Mouse (Mus musculus) G1E (cell line): ENCODE measurements around the gene Lrpap1. TPM values are rescaled to one million over a fixed set of nuclear protein-coding genes. Genes with fewer than 3 reads are reported as not detected.

ENCODE experiments used
- ATAC-seq: 2 replicates; pipeline ENCODE4 v1.8.0; 2016; ENCODE audit warnings: mild to moderate bottlenecking; ENCODE audit not compliant: insufficient number of reproducible peaks, poor library complexity, low FRiP score, severe bottlenecking; ENCODE audit errors: extremely low read depth
- DNase-seq: peaks from one replicate; pipeline ENCODE4 v3.0.0; 2012; ENCODE audit warnings: low spot score
- H3K27me3 ChIP-seq: 2 replicates; pipeline ENCODE4 v1.6.1; 2012; ENCODE audit warnings: mild to moderate bottlenecking, low read length, inconsistent platforms; ENCODE audit not compliant: insufficient read depth
- H3K36me3 ChIP-seq: replicated peaks from 2 replicates; pipeline ENCODE3; 2012; ENCODE audit warnings: mild to moderate bottlenecking, inconsistent platforms
- H3K4me1 ChIP-seq: 2 replicates; pipeline ENCODE4 v1.6.1; 2012; ENCODE audit warnings: low read depth, low read length, inconsistent platforms, mixed read lengths; ENCODE audit not compliant: insufficient read depth
- H3K4me3 ChIP-seq: 2 replicates; pipeline ENCODE4 v1.5.1; 2012; ENCODE audit warnings: low read depth, mild to moderate bottlenecking, inconsistent platforms, low read length, moderate library complexity, mixed read lengths
- H3K9me3 ChIP-seq: replicated peaks from 2 replicates; pipeline ENCODE4 v1.6.1; 2012; ENCODE audit warnings: inconsistent platforms
- CTCF ChIP-seq: IDR thresholded peaks from 2 replicates; pipeline ENCODE4 v1.5.1; 2012; ENCODE audit warnings: low read depth, low read length, inconsistent platforms, mixed read lengths
- GATA1 ChIP-seq: IDR thresholded peaks from 2 replicates; pipeline ENCODE4 v1.6.1; 2012; ENCODE audit warnings: borderline replicate concordance, low read length, inconsistent platforms, mixed read lengths
- GATA2 ChIP-seq: IDR thresholded peaks from 2 replicates; pipeline ENCODE4 v1.6.1; 2012; ENCODE audit warnings: low read depth, low read length, inconsistent platforms, borderline replicate concordance
- POLR2AphosphoS5 ChIP-seq: IDR thresholded peaks from 2 replicates; pipeline ENCODE4 v1.6.1; 2012; ENCODE audit warnings: low read depth, low read length, inconsistent platforms; ENCODE audit not compliant: insufficient replicate concordance
- TAL1 ChIP-seq: conservative IDR thresholded peaks from 2 replicates; pipeline ENCODE4 v1.6.1; 2012; ENCODE audit warnings: low read depth, low read length, inconsistent platforms, mixed read lengths
- polyA plus RNA-seq: library from polyadenylated mRNA; stranded (reverse); fragments of >175 nt; gene quantifications from 2 replicates; pipeline ENCODE4 v1.2.3, GENCODE M21; 2012
- total RNA-seq, 2 experiments: library from RNA; stranded (forward) in 1 of 2; stranded (reverse) in 1 of 2; fragments of 200-1000 nt in 1 of 2; fragments of >200 nt in 1 of 2; fragmentation: Nextera tagmentation in 1 of 2; gene quantifications; 2 replicates each; pipeline ENCODE4 v1.2.3; 2014 to 2017

Lrpap1 gene
- 12.4 and 17.5 TPM in 2 replicates for total RNA-seq (2014; fragmentation: Nextera tagmentation)
- 42.5 and 44.5 TPM in 2 replicates for total RNA-seq (2017)
- polyA plus RNA-seq: 10.5 and 20.8 TPM in 2 replicates

- Histone ChIP-seq H3K4me3 (peak within 1 kb of the TSS; percentile 80), H3K4me1 (peaks cover 21% of the 10 kb centered on the region), H3K9me3 (no peaks in the 10 kb centered on the region), H3K27me3 (peaks cover 22% of the 10 kb centered on the region), H3K36me3 (peaks cover 40% of the 10 kb centered on the region)
- ATAC-seq (peak; percentile 86), DNase-seq (peak; percentile 79)
- no peak for TF ChIP-seq POLR2AphosphoS5
- no peak for TF ChIP-seq GATA1
- TF ChIP-seq GATA2: no peak
- no peak for TF ChIP-seq TAL1
- no peak for TF ChIP-seq CTCF
These were observed at the start of gene Lrpap1 for GRCm38 (mm10) chr5:35104960-35105921. Gene Lrpap1, minus strand, starts transcription at chr5:35105766.

DNA sequence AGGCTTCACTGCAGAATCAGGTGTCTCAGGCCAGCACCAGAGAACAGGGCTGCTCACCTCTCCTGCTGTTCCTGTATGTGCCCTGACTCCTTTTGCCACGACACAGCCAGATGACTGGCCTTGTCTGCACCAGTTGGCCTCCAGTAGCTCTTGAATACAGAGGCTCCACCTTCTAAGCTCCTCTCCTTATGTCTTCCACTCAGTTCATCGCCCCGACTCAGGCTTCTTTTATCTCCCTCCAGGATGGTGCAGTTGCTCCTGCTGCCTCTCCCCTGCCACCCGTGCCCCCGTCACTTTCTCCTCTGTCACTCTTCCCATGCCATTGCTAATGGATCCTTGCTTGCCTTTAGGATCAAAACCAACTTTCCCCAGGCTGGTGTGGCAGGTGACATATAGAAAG lies 44.4 kb upstream of the Lrpap1 start:
- Histone ChIP-seq H3K27me3 (peaks cover 12% of the 10 kb centered on the region; the same call in 1 of the 2 replicates), H3K4me1 (no peaks in the 10 kb centered on the region), H3K9me3 (peaks cover 2% of the 10 kb centered on the region; the same call in 1 of the 2 replicates), H3K4me3 (no peak overlapping the region), H3K36me3 (no peaks in the 10 kb centered on the region)
- ATAC-seq (no peak), DNase-seq (no peak)
- TF ChIP-seq GATA1: no peak
- no peak for TF ChIP-seq GATA2
- no peak for TF ChIP-seq CTCF
- TF ChIP-seq TAL1: no peak
- no peak for TF ChIP-seq POLR2AphosphoS5

DNA sequence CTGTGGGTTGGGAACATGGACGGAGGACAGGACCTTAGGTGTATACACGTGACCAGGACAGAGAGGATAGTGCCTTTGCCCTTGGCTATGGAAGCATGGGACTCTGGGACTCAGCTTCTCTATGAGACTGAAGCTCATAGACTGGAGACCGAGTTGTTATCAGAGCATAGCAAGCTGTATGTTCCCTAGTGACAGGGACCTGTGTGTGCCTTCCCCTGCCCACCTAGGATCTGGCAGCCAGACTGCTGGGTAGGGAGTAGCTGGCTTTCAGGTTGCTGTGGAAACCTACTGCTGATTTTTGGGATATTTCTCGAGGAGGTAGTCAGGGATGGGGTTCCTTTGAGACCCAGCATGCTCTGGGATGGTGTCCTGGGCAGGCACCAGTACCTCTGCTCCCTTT lies 44.0 kb upstream of the Lrpap1 start:
- ATAC-seq: no peak
- Histone ChIP-seq H3K36me3 (no peaks in the 10 kb centered on the region), H3K27me3 (peaks cover 11% of the 10 kb centered on the region; the same call in 1 of the 2 replicates), H3K4me3 (no peak overlapping the region), H3K9me3 (peaks cover 2% of the 10 kb centered on the region; the same call in 1 of the 2 replicates), H3K4me1 (no peaks in the 10 kb centered on the region)
- no peak for DNase-seq
- TF ChIP-seq POLR2AphosphoS5 (no peak), CTCF (no peak), GATA2 (no peak), TAL1 (no peak), GATA1 (no peak)

- H3K4me1 ChIP-seq: no peaks in the 10 kb centered on the region
- no peaks in the 10 kb centered on the region for H3K36me3 ChIP-seq
- no peak for ATAC-seq
- peaks cover 2% of the 10 kb centered on the region; the same call in 1 of the 2 replicates for H3K9me3 ChIP-seq
- DNase-seq: no peak
- TF ChIP-seq CTCF (no peak), POLR2AphosphoS5 (no peak)
- H3K27me3 ChIP-seq: peaks cover 11% of the 10 kb centered on the region; the same call in 1 of the 2 replicates
- H3K4me3 ChIP-seq: no peak overlapping the region
These were observed 42.6 kb upstream of the Lrpap1 start for GRCm38 (mm10) chr5:35147963-35148767.

DNA sequence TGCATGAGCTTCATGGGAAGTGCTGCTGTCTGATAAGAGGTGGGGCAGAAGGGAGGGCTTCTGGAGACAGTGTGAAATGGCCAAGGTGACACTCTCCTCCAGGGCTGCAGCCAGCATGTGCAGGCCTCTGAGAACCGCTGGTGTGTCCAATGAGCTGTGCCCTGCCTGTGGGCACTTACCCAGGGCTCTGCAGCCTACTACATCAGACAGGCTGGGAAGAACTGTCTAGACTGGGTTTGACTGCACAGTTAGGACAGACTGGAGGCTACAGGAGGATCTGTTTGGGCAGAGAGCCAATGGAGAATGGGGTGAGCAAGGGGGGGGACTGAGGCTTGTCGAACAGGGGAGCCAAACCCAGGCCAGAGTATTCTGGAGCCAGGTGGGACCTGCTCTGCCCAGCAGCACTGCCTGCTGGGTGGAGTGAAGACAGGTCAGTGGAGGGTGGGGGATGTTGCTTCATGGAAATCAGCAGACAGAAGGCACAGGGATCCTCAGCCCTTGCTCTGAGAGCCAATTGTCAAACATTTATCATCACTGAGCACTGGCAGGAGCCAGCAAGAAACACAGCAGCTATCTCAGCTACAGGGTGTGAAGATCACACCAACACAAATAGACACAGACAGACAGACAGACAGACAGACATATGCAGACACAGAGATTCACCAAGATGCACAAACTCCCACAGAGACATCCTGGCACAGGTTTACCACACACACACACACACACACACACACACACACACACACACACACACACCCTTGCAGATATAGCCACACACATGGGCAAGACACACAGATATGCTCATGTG lies 41.8 kb upstream of the Lrpap1 start:
- no peaks in the 10 kb centered on the region for H3K4me1 ChIP-seq
- peaks cover 11% of the 10 kb centered on the region; the same call in 1 of the 2 replicates for H3K27me3 ChIP-seq
- ATAC-seq: no peak
- H3K4me3 ChIP-seq: no peak overlapping the region
- TF ChIP-seq POLR2AphosphoS5 (no peak), GATA2 (no peak), CTCF (no peak), GATA1 (no peak)
- no peaks in the 10 kb centered on the region for H3K36me3 ChIP-seq
- no peak for DNase-seq
- peaks cover 2% of the 10 kb centered on the region; the same call in 1 of the 2 replicates for H3K9me3 ChIP-seq
